Mouse (Mus musculus): ENCODE results near the gene Cst13.
"Not testable (repeated sequence)": the region's sequence is repeated elsewhere in the genome, so short reads cannot be mapped to it uniquely, and the experiment has no call there.

Gene Cst13

GRCm38 (mm10) chr2:148819909-148820308 is at the start of gene Cst13:
Gene Cst13, plus strand, starts transcription at chr2:148820081.
- DNase-seq (ENCODE audit: low spot score in 2 of 2) = no peak

GRCm38 (mm10) chr2:148771397-148771796 is 48.5 kb upstream of the Cst13 start, which contains the start of gene Cst11:
Gene Cst11, minus strand, starts transcription at chr2:148771497.
- DNase-seq (ENCODE audit: low spot score in 2 of 2) = not testable (repeated sequence)

- DNase-seq (ENCODE audit: low spot score in 2 of 2) = no peak
Measured at GRCm38 (mm10) chr2:148781709-148782108, 38.2 kb upstream of the Cst13 start, which contains the start of gene 8030411F24Rik. Gene 8030411F24Rik, plus strand, starts transcription at chr2:148782009.

- DNase-seq (ENCODE audit: low spot score in 2 of 2) = no peak
Measured at GRCm38 (mm10) chr2:148789142-148789541, 30.7 kb upstream of the Cst13 start, which contains the start of gene Cst12. Gene Cst12, plus strand, starts transcription at chr2:148789361.

GRCm38 (mm10) chr2:148798485-148798884 is 21.4 kb upstream of the Cst13 start, which contains the start of gene Cst8:
Gene Cst8, plus strand, starts transcription at chr2:148798785.
- DNase-seq (ENCODE audit: low spot score in 2 of 2) = no peak

- DNase-seq (ENCODE audit: low spot score in 2 of 2) = no peak
Measured at GRCm38 (mm10) chr2:148801491-148801921, 18.4 kb upstream of the Cst13 start.

- DNase-seq (ENCODE audit: low spot score in 2 of 2) = no peak
Measured at GRCm38 (mm10) chr2:148806696-148807095, 13.2 kb upstream of the Cst13 start.

- no peak for DNase-seq (ENCODE audit: low spot score in 2 of 2)
Measured at GRCm38 (mm10) chr2:148825986-148826385, 6.1 kb downstream of the Cst13 start.

GRCm38 (mm10) chr2:148834912-148835311 is 15.0 kb downstream of the Cst13 start, which contains the start of gene Cst9:
Gene Cst9, plus strand, starts transcription at chr2:148835147.
- no peak for DNase-seq (ENCODE audit: low spot score in 2 of 2)

GRCm38 (mm10) chr2:148838075-148838777 is 18.3 kb downstream of the Cst13 start:
- DNase-seq (ENCODE audit: low spot score in 2 of 2) = no peak

GRCm38 (mm10) chr2:148839224-148839623 is 19.3 kb downstream of the Cst13 start:
- no peak for DNase-seq (ENCODE audit: low spot score in 2 of 2)

GRCm38 (mm10) chr2:148851116-148851906 is 31.4 kb downstream of the Cst13 start:
- DNase-seq (ENCODE audit: low spot score in 2 of 2) = peak; percentile 53 to 71

- DNase-seq (ENCODE audit: low spot score in 2 of 2) = no peak
Measured at GRCm38 (mm10) chr2:148856630-148857400, 36.9 kb downstream of the Cst13 start.

- no peak for DNase-seq (ENCODE audit: low spot score in 2 of 2)
Measured at GRCm38 (mm10) chr2:148857506-148857905, 37.6 kb downstream of the Cst13 start.

GRCm38 (mm10) chr2:148860993-148861392 is 41.1 kb downstream of the Cst13 start:
- no peak for DNase-seq (ENCODE audit: low spot score in 2 of 2)

- DNase-seq (ENCODE audit: low spot score in 2 of 2) = no peak
Measured at GRCm38 (mm10) chr2:148861693-148862092, 41.8 kb downstream of the Cst13 start.

GRCm38 (mm10) chr2:148864966-148865365 is 45.1 kb downstream of the Cst13 start, which contains the start of gene 9230104L09Rik:
Gene 9230104L09Rik, minus strand, starts transcription at chr2:148865038.
- DNase-seq (ENCODE audit: low spot score in 2 of 2) = no peak

GRCm38 (mm10) chr2:148868959-148869358 is 49.1 kb downstream of the Cst13 start:
- no peak for DNase-seq (ENCODE audit: low spot score in 2 of 2)

- no peak for DNase-seq (ENCODE audit: low spot score in 2 of 2)
Measured at GRCm38 (mm10) chr2:148870526-148870925, 50.6 kb downstream of the Cst13 start.

GRCm38 (mm10) chr2:148872860-148873259 is 53.0 kb downstream of the Cst13 start:
- DNase-seq (ENCODE audit: low spot score in 2 of 2) = no peak

- DNase-seq (ENCODE audit: low spot score in 2 of 2) = no peak
Measured at GRCm38 (mm10) chr2:148874224-148874616, 54.3 kb downstream of the Cst13 start.
